Mouse (Mus musculus): ENCODE results near the gene Sigirr.

Gene Sigirr

DNA sequence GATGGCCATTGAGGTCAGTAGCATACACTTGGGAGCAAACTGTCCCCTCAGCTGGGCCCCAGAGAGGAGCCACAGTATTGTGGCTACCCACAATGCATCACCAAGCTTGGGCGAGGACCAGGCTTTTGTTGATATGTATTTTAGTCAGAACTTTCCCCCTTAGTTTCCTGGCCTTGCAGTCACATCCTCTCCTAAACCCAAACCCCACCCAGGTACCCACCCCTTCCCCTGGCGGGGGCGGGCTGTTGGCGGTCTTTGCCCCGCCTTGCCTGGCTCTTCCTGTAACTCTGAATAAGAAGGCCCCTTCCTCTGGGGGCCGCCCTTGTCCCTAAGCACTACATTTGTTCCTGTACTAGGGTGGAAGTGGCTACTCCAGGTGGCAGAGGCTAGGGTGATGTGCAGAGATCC, 3.7 kb downstream of the Sigirr start:
- DNase-seq (ENCODE audit: low spot score), result no peak

DNA sequence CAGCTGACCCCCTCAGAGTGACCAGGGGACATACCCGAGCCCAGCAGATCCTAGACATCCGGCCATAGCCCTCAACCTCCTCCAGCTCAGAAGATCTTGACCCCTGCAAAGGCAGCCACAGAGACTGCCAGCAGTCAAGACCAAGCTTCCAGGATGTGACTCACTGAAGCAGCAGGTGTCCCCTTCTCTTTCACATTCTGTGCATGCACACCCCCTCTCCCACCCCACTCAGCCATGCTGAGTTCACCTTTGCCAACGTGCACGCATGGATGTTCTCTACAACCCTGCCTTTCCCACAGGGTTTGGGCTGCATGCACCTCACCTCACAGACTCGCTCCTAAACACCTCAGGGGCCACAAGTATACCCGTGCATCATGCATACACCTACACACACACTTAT, 4.4 kb downstream of the Sigirr start:
- no peak for DNase-seq (ENCODE audit: low spot score)

DNA sequence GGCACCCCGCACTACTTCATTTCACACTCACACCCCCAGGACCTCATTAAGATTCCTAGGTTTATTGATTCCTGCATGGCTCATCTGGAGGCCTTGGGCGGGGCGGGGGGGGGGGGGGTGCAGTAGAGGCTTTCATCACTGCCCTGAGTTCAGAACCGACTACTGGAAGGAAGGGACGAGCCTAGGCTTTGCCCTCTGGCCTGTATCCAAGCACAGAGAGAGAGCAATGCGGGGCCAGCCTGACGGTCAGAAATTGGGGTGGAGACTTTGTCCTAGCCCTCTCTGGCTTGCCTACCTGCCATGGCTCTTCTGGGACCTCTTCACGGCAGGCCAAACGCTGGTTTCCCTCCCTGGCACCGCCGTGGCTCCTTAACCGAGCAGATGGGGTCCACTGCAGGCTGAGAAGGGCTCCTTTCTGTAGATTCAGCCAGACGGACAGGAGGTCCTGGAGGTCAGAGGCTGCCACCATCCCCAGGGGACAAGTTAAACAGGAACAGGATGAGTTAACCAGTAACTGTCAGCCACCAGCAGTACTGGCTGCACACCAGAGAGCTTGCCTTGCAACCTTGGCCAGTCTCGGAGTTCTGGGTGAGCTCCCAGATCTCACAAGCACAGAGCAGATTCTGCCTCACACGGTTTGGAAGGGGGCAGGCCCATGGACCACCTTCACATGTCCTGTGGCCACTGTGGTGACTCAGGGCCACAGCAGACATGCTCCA, 5.7 kb downstream of the Sigirr start:
- DNase-seq (ENCODE audit: low spot score), result no peak

- DNase-seq (ENCODE audit: low spot score), result no peak
These were observed 6.4 kb downstream of the Sigirr start for GRCm38 (mm10) chr7:141093950-141094349.

- peak; percentile 69 for DNase-seq (ENCODE audit: low spot score)
These were observed 8.2 kb downstream of the Sigirr start for GRCm38 (mm10) chr7:141092051-141092735.

DNA sequence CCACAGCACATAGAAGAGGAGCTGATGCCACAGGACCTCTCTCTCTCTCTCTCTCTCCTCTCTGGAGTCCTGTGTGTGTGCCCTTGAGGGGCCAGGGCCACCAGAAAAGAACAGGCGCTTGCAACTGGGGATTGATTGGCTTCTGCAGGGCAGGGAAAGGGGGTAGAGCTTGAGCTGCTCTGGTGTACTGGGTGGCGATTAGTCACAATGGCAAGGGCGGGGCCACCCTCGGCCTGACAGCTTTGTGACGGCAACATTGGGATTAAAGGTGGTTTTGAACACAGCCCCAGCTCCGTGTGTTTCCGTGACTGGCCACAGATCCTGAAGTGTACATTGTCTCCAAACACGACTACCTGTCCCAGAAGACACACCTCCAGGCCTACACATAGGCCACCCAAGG, 10.1 kb downstream of the Sigirr start:
- DNase-seq (ENCODE audit: low spot score), result no peak

GRCm38 (mm10) chr7:141088473-141088872, 11.9 kb downstream of the Sigirr start:
- DNase-seq (ENCODE audit: low spot score), result no peak

- DNase-seq (ENCODE audit: low spot score), result no peak
These were observed 12.5 kb downstream of the Sigirr start for GRCm38 (mm10) chr7:141087894-141088293.

DNA sequence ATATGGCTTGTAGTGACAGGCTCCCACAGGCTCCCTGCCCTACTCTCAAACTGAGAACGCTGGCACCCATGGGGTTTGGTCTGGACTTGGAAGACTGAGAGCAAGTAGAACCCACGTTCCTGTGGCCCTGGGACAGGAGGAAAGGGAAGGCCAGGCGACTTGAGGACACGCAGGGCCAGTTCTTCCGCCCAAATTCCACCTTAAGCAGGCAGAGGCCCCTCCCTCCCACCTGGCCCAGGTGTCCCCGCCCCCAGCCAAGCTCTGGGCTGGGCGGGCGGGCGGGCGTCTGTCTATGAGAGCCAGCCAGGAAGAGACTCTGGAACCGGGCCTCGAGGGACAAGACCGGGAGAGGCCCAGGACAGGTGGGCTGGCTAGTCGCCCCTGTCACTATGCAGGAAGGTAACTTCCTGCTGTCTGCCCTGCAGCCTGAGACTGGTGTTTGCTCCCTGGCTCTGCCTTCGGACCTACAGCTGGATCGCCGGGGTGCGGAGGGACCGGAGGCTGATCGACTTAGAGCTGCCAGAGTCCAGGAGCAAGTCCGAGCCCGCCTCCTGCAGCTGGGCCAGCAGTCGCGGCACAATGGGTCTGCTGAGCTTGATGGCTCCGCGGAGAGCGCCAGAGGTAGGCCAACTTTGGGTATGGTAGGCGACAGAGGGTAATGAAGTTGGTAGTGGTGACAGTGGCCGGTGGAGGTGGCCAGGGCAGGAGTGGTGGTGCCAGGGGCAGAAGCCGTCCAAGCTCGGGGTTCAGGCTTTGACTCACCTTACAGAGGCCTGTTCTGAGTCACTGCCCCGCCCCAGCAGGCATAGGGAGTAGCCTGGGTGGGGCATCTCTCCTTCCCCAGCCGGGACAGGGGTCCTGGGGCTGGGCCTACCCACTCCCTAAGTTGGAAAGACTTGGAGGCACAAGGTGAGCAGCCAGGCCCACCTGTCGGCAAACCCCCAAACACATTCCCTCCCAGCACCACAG, 20.6 kb downstream of the Sigirr start:
- no peak for DNase-seq (ENCODE audit: low spot score)

- no peak for DNase-seq (ENCODE audit: low spot score)
These were observed 21.5 kb downstream of the Sigirr start for GRCm38 (mm10) chr7:141078876-141079275.

DNA sequence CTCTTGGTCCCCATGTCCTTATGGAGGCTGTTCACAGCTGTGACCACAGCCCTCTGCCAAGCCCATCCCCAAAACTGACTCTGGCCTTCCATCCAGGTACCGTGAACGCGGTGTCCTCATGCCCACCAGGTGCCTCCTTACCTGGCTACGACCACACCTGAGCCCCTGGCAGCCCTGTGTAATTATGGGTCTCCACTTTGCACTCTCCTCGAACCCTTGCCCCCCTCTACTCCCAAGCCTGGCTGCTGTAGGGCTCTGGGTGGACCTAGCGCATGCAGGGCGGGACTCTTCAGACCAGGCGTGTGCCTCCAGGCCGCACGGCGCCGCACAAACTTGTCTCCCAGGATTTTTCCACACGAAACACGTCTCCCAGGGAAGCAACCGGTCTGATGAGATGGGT, 22.5 kb downstream of the Sigirr start, which contains the start of gene Pkp3:
TSS of gene Pkp3 (plus strand) at position 378 of the 400 bp plus-strand sequence.
- no peak for DNase-seq (ENCODE audit: low spot score)

- no peak for DNase-seq (ENCODE audit: low spot score)
These were observed 26.6 kb downstream of the Sigirr start for GRCm38 (mm10) chr7:141073782-141074181.

DNA sequence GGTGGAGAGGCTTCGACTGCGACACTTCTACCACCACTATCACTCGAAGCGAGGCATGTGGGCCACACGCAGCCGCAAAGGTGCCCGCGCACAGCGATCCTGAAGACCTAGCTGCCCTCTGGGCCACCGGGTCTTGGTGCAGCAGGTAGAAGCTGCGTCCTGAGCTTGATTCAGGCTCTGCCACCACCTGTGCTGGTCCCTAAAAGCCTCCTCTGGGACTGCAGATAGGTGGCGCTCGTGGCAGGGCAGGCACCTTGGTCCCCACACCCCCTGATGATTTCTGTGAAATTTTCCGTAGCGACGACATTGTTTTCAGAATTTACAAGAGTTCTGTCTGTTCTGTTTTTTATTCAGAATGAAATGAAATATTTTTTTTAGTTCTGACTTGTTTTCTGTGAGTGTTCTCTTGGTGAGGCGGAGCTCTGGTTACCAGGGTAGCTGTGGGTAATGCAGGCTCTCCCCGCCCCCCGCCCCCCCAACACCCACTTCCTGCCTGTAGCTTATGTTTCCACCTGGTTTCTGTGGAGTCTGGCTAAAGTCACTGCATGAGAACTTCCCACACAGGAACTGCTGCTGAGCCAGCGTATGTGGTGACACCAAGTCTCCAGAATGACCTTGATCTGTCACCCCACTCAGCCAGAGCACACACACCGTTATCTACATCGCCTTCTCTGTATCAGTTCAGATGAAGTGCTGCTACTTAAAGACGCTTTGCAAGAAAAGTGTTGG, 28.2 kb downstream of the Sigirr start:
- peak; percentile 59 for DNase-seq (ENCODE audit: low spot score)

DNA sequence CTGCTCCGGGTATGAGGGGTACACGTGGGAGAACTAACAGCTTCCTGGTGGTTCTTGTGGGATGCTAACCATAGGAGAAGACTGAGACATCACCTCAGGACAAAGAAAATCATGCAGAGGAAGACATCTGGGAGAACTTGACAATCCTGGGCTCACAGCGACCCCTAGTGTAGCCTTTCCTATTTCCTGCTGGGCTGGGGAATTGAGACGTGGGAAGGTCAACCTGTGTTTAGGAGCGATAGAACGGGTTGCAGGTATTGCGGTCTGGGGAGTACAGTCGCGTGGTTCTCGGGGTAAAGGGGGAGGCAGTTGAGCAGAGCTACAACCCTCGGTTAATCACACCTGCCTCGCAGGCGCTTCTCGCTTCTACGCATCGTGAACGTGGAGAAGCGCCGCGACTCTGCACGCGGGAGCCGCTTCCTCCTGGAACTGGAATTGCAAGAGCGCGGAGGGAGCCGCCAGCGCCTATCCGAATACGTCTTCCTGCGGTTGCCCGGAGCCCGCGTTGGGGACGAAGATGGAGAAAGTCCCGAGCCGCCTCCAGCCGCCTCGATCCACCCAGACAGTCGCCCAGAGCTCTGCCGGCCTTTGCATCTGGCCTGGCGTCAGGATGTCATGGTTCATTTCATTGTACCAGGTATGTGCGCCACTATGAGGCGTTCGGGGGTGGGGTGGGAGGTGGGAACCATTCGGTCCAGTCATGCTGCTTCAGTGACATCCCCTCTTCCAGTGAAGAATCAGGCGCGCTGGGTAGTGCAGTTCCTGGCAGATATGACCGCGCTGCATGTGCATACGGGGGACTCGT, 30.1 kb downstream of the Sigirr start:
- peak; percentile 83 for DNase-seq (ENCODE audit: low spot score)

GRCm38 (mm10) chr7:141068351-141068750, 32.0 kb downstream of the Sigirr start:
- no peak for DNase-seq (ENCODE audit: low spot score)

- no peak for DNase-seq (ENCODE audit: low spot score)
These were observed 35.8 kb downstream of the Sigirr start for GRCm38 (mm10) chr7:141064576-141064975.

DNA sequence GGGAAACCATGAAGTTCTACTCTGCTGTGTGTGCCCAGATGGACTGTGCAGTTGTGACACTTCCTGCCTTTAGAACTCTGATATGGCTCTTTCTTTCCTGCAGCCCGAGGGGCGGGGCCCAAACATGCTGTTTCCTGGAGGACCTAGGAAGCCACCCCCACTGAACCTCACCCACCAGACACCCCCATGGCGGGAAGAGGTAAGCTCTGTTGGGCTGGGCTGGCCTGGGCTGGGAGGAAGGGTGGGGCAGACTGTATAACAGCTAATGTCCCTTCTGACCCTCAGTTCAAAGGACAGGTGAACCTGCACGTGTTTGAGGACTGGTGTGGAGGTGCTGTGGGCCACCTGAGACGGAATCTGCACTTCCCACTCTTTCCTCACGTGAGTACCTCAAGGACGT, 36.2 kb downstream of the Sigirr start:
- no peak for DNase-seq (ENCODE audit: low spot score)

DNA sequence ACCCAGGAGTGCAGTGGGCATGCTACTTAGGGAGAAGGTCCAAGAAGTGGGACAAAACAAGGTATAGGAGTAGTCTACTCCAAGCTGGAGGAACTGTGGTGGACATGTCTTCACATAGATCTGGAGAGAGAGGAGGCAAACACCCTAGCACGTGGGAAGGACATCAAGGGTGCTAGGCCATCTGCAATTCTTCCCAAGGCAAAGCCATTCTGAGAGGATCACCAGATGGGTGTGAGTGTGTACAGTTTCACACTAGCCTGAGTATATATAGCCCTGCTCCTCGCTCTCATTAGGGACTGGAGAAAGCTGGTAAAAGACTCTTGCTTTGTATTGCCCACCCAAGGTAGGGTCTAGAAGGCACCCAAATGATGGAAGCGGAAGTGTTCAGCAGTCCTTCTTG, 37.0 kb downstream of the Sigirr start:
- no peak for DNase-seq (ENCODE audit: low spot score)

GRCm38 (mm10) chr7:141062525-141062924, 37.8 kb downstream of the Sigirr start:
- DNase-seq (ENCODE audit: low spot score), result no peak

DNA sequence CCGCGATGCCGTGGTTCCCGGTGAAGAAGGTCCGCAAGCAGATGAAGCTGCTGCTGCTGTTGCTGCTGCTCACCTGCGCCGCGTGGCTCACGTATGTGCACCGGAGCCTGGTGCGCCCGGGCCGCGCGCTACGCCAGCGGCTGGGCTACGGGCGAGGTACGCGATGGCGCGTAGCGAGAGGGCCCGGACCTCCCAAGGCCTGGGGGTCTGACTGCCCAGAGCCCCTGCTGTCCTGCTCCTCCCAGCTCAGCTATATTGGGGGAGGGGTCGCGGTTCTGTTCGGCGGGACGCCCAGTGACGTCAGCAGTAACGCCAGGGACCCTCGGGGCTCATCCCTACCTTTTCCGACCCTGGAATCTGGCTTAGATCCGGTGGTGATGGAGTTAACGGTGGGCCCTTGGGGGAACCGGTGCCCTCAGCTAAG, 39.1 kb downstream of the Sigirr start:
- DNase-seq (ENCODE audit: low spot score), result no peak

Data from layer of hippocampus, adult 11-12 months (tissue).